Comparison of ENCODE assay signal across 10 mouse cellular contexts in the genomic region with DNA sequence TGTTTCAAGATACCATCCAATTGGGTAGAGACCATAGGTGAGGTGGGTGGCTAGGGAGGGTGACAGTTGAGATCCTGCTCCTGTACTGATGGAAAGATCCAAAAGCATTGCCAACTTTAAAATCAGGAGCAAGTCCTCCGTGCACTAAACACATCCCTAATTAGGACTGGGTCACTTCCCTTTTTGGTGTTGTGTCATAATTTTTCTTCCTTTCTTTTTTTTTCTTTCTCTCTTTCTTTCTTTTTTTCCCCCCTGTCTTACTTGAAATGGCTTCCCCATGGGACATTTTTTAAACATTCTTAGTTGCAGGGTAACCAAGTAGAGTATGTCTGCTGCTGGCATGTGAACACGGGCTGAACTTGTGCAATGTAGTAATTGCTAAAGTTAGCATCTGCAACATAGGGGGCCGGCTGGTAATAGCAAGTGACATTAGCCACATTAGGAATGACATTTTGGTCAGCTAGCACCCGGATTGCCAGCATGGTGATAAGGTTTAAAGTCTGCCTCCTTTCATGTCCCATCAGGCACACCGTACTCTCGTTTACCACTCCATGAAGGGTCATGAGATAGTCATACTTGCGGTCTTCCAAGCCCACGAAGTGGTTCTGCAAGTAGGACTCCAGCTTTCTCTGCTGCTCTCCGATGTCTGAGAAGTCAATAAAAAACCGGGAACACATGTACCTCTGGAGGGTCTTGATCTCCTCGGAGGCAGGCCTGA. TPM values are rescaled to one million over a fixed set of nuclear protein-coding genes. Genes with fewer than 3 reads are reported as not detected.
A peak's percentile ranks its signal among the peaks of the same experiment; 100 is the strongest.
DNase-seq lines count a peak whose midpoint lies in the region; ATAC-seq and TF ChIP-seq lines count a peak whose summit lies in the region.
"Had no signal": no experiment of that assay in that cellular context is flagged by ENCODE, and none has a peak within 500 bp of the region (broad histone marks: within the 10 kb centered on the region; RNA-seq: fewer than 3 reads in every experiment).

No protein-coding gene starts in this region.

- ATAC-seq in lung, postnatal 0 days: no peak
- ATAC-seq in heart, embryonic 11.5 days (replicated peaks; ENCODE audit: insufficient number of reproducible peaks, low FRiP score, low TSS enrichment): no peak
- no peak for ATAC-seq in intestine, postnatal 0 days

- TF ChIP-seq CTCF in lung, postnatal 0 days (IDR thresholded peaks at IDR 0.05): no peak
- no peak for TF ChIP-seq CTCF in intestine, postnatal 0 days (IDR thresholded peaks at IDR 0.05; ENCODE audit: low read depth)
- TF ChIP-seq CTCF in small intestine, adult 2 months (IDR thresholded peaks at IDR 0.05; ENCODE audit: extremely low read depth, insufficient read length, insufficient replicate concordance, low read depth, low read length): no peak

- DNase-seq in lung, postnatal 0 days (ENCODE audit: low spot score): no peak
- no peak for DNase-seq in lung, postnatal 36 days
- DNase-seq in thymus, postnatal 14 days: no peak
- DNase-seq in embryo, embryonic 11 days: no peak
- DNase-seq in thymus, postnatal 4 days: no peak
- DNase-seq: cerebellum, adult 2 months had no signal

- H3K27ac ChIP-seq in lung, postnatal 0 days (ENCODE audit: low read length): no peak overlapping the region
- H3K27ac ChIP-seq in heart, embryonic 11.5 days (ENCODE audit: low read depth, low read length): peak overlapping the region; percentile 62; the same call in 1 of the 2 replicates
- no peak overlapping the region for H3K27ac ChIP-seq in intestine, postnatal 0 days (ENCODE audit: low read depth, low read length)
- no peak overlapping the region for H3K27ac ChIP-seq in small intestine, adult 2 months (ENCODE audit: insufficient read depth, low read depth, low read length)

- no peaks in the 10 kb centered on the region for H3K9me3 ChIP-seq in lung, postnatal 0 days (ENCODE audit: low read length)
- H3K9me3 ChIP-seq in heart, embryonic 11.5 days (replicated peaks; ENCODE audit: control insufficient read depth, low read length): no peaks in the 10 kb centered on the region
- H3K9me3 ChIP-seq in intestine, postnatal 0 days (ENCODE audit: control insufficient read depth): no peaks in the 10 kb centered on the region

- H3K9ac ChIP-seq in lung, postnatal 0 days (replicated peaks; ENCODE audit: low read depth): no peak overlapping the region
- H3K9ac ChIP-seq in heart, embryonic 11.5 days (ENCODE audit: low read depth, low read length): peak overlapping the region; percentile 77
- H3K9ac ChIP-seq in intestine, postnatal 0 days (ENCODE audit: low read depth, low read length): peak overlapping the region; percentile 84

- WGBS in lung, postnatal 0 days: 46% methylated on average over 11 of the region's 11 CpGs
- WGBS in heart, embryonic 11.5 days (ENCODE audit: insufficient replicate concordance): 49% methylated on average over 11 of the region's 11 CpGs
- WGBS in intestine, postnatal 0 days: 53% methylated on average over 11 of the region's 11 CpGs
- 43% methylated on average over 11 of the region's 11 CpGs for WGBS in small intestine, adult 2 months

- no peak overlapping the region for H3K4me3 ChIP-seq in lung, postnatal 0 days (ENCODE audit: low read depth, low read length)
- H3K4me3 ChIP-seq in heart, embryonic 11.5 days (ENCODE audit: low read depth, low read length): peak overlapping the region; percentile 81
- H3K4me3 ChIP-seq in intestine, postnatal 0 days (ENCODE audit: low read depth, low read length): peak overlapping the region; percentile 90
- H3K4me3 ChIP-seq in small intestine, adult 2 months (ENCODE audit: low read depth, low read length): peak overlapping the region; percentile 64

- H3K4me2 ChIP-seq in lung, postnatal 0 days (replicated peaks; ENCODE audit: low read depth, low read length): peak overlapping the region; percentile 95
- peak overlapping the region; percentile 86 for H3K4me2 ChIP-seq in heart, embryonic 11.5 days
- peak overlapping the region; percentile 86 for H3K4me2 ChIP-seq in intestine, postnatal 0 days (replicated peaks; ENCODE audit: low read depth)

- TF ChIP-seq POLR2A in small intestine, adult 2 months (IDR thresholded peaks at IDR 0.05; ENCODE audit: low read depth, low read length): no peak

- no peaks in the 10 kb centered on the region for H3K4me1 ChIP-seq in lung, postnatal 0 days (ENCODE audit: insufficient read depth, low read depth, low read length)
- peaks cover 7% of the 10 kb centered on the region for H3K4me1 ChIP-seq in heart, embryonic 11.5 days (ENCODE audit: control insufficient read depth, insufficient read depth, low read length)
- no peaks in the 10 kb centered on the region for H3K4me1 ChIP-seq in intestine, postnatal 0 days (replicated peaks; ENCODE audit: control insufficient read depth, insufficient read depth, low read length)
- no peaks in the 10 kb centered on the region; the same call in 1 of the 2 replicates for H3K4me1 ChIP-seq in small intestine, adult 2 months (ENCODE audit: control insufficient read depth, insufficient read depth, insufficient read length, low read length)

- H3K36me3 ChIP-seq in lung, postnatal 0 days (ENCODE audit: insufficient read depth, low read length): no peaks in the 10 kb centered on the region
- no peaks in the 10 kb centered on the region for H3K36me3 ChIP-seq in heart, embryonic 11.5 days (ENCODE audit: control insufficient read depth, insufficient read depth, low read length)
- H3K36me3 ChIP-seq in intestine, postnatal 0 days (ENCODE audit: control insufficient read depth, insufficient read depth): peaks cover 17% of the 10 kb centered on the region; the same call in 1 of the 2 replicates
- H3K36me3 ChIP-seq in small intestine, adult 2 months (ENCODE audit: control insufficient read depth, insufficient read depth, low read length): peaks cover 35% of the 10 kb centered on the region

- no peak for TF ChIP-seq EP300 in lung, postnatal 0 days (IDR thresholded peaks at IDR 0.05)

- no peaks in the 10 kb centered on the region for H3K27me3 ChIP-seq in lung, postnatal 0 days (replicated peaks; ENCODE audit: insufficient read depth, low read length)
- no peaks in the 10 kb centered on the region for H3K27me3 ChIP-seq in heart, embryonic 11.5 days (ENCODE audit: control insufficient read depth, insufficient read depth, low read length)
- no peaks in the 10 kb centered on the region for H3K27me3 ChIP-seq in intestine, postnatal 0 days (replicated peaks; ENCODE audit: control insufficient read depth, insufficient read depth, low read length)
- H3K27me3 ChIP-seq in small intestine, adult 2 months (ENCODE audit: control insufficient read depth, insufficient read depth, low read length): no peaks in the 10 kb centered on the region

RNA-seq across cellular contexts. Expression of a gene that starts 2.8 kb away (rescaled TPM):
- polyA plus RNA-seq in lung, postnatal 0 days (2015; fragmentation: Nextera tagmentation; extraction: Ambion mirVana): 6.8 and 7.1 TPM in 2 replicates
- polyA plus RNA-seq in heart, embryonic 11.5 days (2014; fragmentation: Nextera tagmentation; extraction: Ambion mirVana): 8.2 and 8.7 TPM in 2 replicates
- 23.4 and 23.9 TPM in 2 replicates for polyA plus RNA-seq in intestine, postnatal 0 days (2015; fragmentation: Nextera tagmentation; extraction: Ambion mirVana)
- polyA plus RNA-seq in small intestine, adult 2 months (2012; rRNA removed): 4.8 and 15.9 TPM in 2 replicates

RNA-seq across cellular contexts. Expression of a gene that starts 11.7 kb away (rescaled TPM):
- polyA plus RNA-seq in lung, postnatal 0 days (2015; fragmentation: Nextera tagmentation; extraction: Ambion mirVana): not detected in 2 replicates
- polyA plus RNA-seq in heart, embryonic 11.5 days (2014; fragmentation: Nextera tagmentation; extraction: Ambion mirVana): not detected in 2 replicates
- polyA plus RNA-seq in intestine, postnatal 0 days (2015; fragmentation: Nextera tagmentation; extraction: Ambion mirVana): not detected in 2 replicates
- not detected in 2 replicates for polyA plus RNA-seq in small intestine, adult 2 months (2012; rRNA removed)
- polyA plus RNA-seq: cerebellum, adult 2 months; frontal cortex, adult 2 months had no signal
